Mouse (Mus musculus): ENCODE data around the gene Crebzf. TPM values are rescaled to one million over a fixed set of nuclear protein-coding genes. Genes with fewer than 3 reads are reported as not detected.

The Crebzf gene
- 49.3 TPM for polyA plus RNA-seq (2014; fragmentation: Illumina TruSeq; extraction: RNeasy Lipid Tissue Mini Kit (QIAGEN cat#74804); ENCODE audit: low read depth, low replicate concordance)

DNA sequence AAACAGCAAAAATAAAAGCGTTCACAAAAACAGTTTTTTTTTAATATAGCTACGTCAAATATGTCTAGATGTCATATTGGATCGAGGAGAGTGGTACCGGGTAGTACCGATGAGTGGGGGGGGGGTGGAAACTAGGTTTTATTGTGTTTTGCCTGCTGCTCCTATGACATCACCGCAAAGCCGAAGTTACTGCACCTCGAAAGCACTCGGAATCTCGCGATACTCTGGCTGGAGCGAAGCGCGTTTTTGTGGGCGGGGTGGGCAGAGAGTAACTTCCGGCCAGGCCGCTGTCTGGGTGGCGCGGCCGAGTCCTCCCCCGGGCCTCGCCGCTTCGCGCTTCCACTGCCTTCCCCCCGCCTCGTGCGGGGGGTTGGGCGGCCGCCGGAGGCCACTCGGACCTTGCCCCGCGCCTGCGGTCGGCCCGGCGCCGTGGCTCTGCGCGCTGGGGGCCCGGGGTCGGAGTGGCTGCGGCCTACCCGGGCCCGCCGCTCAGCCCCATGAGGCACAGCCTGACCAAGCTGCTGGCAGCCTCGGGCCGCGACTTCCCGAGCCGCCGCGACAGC, at the start of gene Crebzf:
Gene Crebzf, plus strand, starts transcription at position 212 of the 563 bp plus-strand sequence.

DNA sequence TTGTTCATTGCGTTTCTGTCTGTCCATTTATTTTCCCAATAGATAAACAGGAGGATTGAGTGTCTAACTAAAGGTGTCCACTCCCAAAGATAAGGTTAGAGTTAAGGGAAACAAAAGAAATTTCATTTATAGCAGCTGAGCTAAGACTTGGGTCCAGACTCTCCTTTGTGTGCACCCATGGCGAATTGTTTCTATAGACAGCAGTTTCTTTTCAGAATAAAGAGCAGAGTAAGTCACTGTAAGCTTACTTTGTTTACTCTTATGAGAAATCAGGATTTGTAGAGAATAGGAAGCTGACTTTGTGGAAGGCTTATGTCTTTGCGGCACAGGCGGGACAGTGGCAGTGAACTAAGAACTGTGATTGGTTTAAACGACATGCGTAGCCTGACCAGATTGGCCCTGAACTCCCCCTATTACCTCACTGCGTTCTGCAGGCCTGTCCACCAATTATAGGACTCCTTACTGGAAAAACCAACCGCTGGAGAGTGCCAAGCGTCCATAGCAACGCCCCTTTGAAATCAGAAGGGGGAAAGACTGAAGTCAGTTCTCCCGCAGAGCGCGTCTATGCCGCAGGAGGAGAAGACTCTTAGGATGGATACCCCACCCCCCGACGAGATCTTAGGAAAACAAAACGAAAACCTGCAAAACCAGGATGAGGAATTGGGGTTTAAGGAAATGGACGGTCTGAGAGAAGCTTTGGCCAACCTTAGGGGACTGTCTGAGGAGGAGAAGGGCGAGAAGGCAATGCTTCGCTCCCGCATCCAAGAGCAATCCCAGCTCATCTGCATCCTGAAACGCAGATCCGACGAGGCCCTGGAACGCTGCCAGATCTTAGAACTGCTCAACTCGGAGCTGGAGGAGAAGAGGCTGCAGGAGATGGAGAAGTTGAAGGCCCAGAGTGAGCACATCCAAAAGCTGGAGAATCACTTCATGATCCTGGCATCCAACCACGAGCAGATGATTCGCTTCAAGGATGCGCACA, 16.2 kb upstream of the Crebzf start, which contains the start of gene Ccdc89:
Gene Ccdc89, plus strand, starts transcription at position 558 of the 982 bp plus-strand sequence.

DNA sequence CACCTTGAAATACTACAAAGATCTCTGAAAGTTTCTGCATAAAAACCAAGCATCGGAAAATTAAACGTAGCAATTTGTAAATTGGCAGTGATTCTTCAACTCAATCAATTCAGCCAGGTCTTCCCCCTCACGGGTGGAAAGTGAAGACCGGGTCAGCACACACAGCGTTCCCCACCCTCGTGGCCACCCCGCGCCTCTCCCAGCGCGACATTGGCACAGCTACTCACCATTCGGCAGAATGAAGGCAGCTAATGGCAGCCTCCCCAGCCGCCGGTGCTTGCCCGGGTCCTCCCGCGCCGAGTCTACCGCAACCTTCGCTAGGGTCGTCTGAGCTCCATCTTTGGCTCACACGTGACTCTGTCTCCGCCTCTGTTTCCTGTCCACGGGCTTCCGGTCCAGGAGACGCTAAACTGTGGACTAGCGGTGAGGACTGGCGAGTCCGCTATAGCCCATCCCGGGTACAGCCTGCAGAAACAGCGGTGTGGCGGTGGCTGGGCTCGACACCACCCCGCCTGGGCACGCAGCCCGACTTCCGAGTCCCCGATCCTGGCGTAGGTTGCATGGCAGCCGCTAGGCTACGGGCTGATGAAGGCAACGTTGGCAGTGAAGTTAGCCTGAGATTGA, 14.4 kb downstream of the Crebzf start, which contains the start of gene Tmem126a:
Gene Tmem126a, minus strand, starts transcription at position 385 of the 624 bp plus-strand sequence.

DNA sequence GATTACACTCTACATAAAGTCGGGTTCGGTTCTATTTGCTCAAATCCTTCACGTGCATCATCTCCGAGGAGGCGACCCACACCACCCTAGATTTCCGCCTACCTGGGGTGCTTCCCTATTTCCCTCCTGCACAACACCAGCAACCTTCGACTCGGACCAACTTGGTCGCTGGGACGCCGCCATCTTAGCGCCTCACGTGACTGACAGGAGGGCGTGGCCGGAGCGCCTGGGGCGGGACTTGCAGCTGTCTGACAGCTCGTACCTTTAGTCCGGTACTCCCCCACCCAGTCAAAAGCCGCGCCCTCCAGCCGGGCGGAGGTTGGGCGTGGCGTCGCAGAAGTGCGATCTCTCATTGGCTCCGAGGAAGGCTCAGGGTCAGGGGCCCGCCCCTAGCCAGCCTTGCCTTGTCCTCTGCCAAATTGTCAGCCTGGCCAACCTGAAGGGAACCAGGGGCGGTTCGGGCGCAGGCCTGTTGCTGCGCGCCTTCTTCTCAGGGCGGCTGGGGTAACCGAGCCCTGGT, 33.3 kb downstream of the Crebzf start, which contains the start of gene Tmem126b:
Gene Tmem126b, minus strand, starts transcription at position 209 of the 520 bp plus-strand sequence.

DNA sequence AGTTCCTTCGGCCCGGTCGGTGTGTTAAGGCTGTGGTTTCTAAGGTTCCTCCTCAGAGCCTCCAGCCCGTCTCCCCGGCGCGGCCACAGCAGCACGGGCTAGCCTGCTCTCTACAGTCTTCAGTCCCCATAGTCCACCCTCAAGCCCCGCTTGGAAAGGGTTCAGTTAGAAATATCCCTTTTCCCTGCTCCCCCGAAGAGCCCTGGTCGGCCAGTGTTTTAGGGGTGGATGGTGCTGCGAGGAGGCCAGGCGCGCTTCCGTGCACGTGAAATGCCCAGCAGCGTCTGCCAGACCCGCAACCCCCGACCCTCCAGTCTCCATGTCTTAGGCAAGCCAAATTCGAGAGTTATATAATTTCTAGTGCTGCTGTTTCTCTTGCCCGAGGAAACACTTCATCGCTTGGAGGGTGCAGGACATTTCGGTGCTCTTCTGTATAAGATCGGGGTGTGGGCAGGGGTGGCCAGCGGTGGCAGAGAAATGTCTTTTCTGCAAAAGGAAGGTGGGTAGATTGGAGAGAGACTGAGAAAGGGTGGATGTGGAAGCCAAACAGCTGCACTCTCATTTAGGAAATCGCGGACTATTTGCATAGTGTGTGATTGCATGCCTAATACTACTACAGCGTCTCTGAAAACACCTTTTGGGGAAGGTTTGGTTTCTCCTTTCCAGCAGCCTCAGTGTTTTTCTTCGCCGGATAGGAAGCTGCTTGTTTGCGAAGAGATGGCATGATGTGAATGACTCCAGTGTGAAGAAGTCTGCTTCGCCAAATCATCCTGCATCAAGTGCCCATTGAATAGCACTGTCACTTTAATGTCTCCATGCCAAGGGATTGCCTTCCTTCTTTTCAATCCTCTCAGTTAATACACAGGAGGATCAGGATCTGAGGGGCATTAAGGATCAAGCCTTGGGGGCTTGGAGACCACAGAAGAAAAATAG, 34.0 kb downstream of the Crebzf start, which contains the start of gene Dlg2:
Gene Dlg2, plus strand, starts transcription at position 360 of the 933 bp plus-strand sequence.

Other genes with a start within 250 kb of the Crebzf start
- gene Ccdc83, start 177.0 kb upstream of the Crebzf start, polyA plus RNA-seq (2014; fragmentation: Illumina TruSeq; extraction: RNeasy Lipid Tissue Mini Kit (QIAGEN cat#74804); ENCODE audit: low read depth, low replicate concordance), result 340 TPM
- gene Sytl2, start 140.5 kb upstream of the Crebzf start, polyA plus RNA-seq (2014; fragmentation: Illumina TruSeq; extraction: RNeasy Lipid Tissue Mini Kit (QIAGEN cat#74804); ENCODE audit: low read depth, low replicate concordance), result 5.2 TPM
- gene Ccdc89, start 16.2 kb upstream of the Crebzf start, polyA plus RNA-seq (2014; fragmentation: Illumina TruSeq; extraction: RNeasy Lipid Tissue Mini Kit (QIAGEN cat#74804); ENCODE audit: low read depth, low replicate concordance), result 70.6 TPM
- 53.7 TPM for gene Tmem126a, start 14.5 kb downstream of the Crebzf start, polyA plus RNA-seq (2014; fragmentation: Illumina TruSeq; extraction: RNeasy Lipid Tissue Mini Kit (QIAGEN cat#74804); ENCODE audit: low read depth, low replicate concordance)
- 7.1 TPM for gene Tmem126b, start 33.3 kb downstream of the Crebzf start, polyA plus RNA-seq (2014; fragmentation: Illumina TruSeq; extraction: RNeasy Lipid Tissue Mini Kit (QIAGEN cat#74804); ENCODE audit: low read depth, low replicate concordance)
- gene Dlg2, start 33.9 kb downstream of the Crebzf start, polyA plus RNA-seq (2014; fragmentation: Illumina TruSeq; extraction: RNeasy Lipid Tissue Mini Kit (QIAGEN cat#74804); ENCODE audit: low read depth, low replicate concordance), result 53.4 TPM